28 mouse cellular contexts compared by ENCODE assay signal in genomic region chr10:18522556-18522955, GRCm38 (mm10). TPM values are rescaled to one million over a fixed set of nuclear protein-coding genes. Genes with fewer than 3 reads are reported as not detected.
"Had no signal": no experiment of that assay in that cellular context is flagged by ENCODE, and none has a peak within 500 bp of the region (broad histone marks: within the 10 kb centered on the region; RNA-seq: fewer than 3 reads in every experiment).

No protein-coding gene starts in this region.

- H3K9ac ChIP-seq: heart, embryonic 13.5 days; heart, embryonic 15.5 days; hindbrain, embryonic 15.5 days; kidney, embryonic 15.5 days; limb, embryonic 12.5 days; liver, embryonic 13.5 days; liver, embryonic 15.5 days; liver, postnatal 0 days had no signal

- DNase-seq: gastrocnemius, postnatal 14 days; gastrocnemius, postnatal 36 days; heart, adult 11 months; heart, adult 2 months; heart, postnatal 14 days; heart, postnatal 36 days; kidney, adult 11 months; kidney, adult 2 months; kidney, adult 9 months; kidney, postnatal 14 days; kidney, postnatal 36 days; liver; liver, embryonic 13.5 days; liver, postnatal 0 days had no signal

- H3K27ac ChIP-seq: heart, adult 2 months; heart, embryonic 13.5 days; heart, embryonic 15.5 days; hindbrain, embryonic 15.5 days; hindbrain, postnatal 0 days; kidney, embryonic 15.5 days; kidney, postnatal 0 days; left cerebral cortex, adult 2 months; limb, embryonic 10.5 days; limb, embryonic 12.5 days; liver, embryonic 13.5 days; liver, embryonic 15.5 days had no signal

- ATAC-seq: hindbrain, postnatal 0 days; intestine, embryonic 16.5 days; liver, postnatal 0 days had no signal

- H3K4me3 ChIP-seq: heart, adult 2 months; heart, embryonic 13.5 days; heart, embryonic 15.5 days; hindbrain, embryonic 15.5 days; kidney, embryonic 15.5 days; left cerebral cortex, adult 2 months; limb, embryonic 10.5 days; limb, embryonic 12.5 days; liver, embryonic 13.5 days; liver, embryonic 15.5 days had no signal

- H3K4me2 ChIP-seq: heart, embryonic 11.5 days; heart, embryonic 13.5 days; heart, embryonic 15.5 days; hindbrain, embryonic 15.5 days; kidney, embryonic 15.5 days; limb, embryonic 12.5 days; liver, embryonic 11.5 days; liver, embryonic 13.5 days; liver, embryonic 15.5 days had no signal

- H3K4me1 ChIP-seq: liver, embryonic 13.5 days; liver, embryonic 15.5 days had no signal

- H3K36me3 ChIP-seq: liver, embryonic 13.5 days; liver, embryonic 15.5 days had no signal

- H3K27me3 ChIP-seq: heart, embryonic 13.5 days; heart, embryonic 15.5 days; hindbrain, embryonic 15.5 days; kidney, embryonic 15.5 days; limb, embryonic 12.5 days; liver, embryonic 13.5 days; liver, embryonic 15.5 days had no signal

- H3K9me3 ChIP-seq: heart, embryonic 13.5 days; heart, embryonic 15.5 days; hindbrain, embryonic 15.5 days; kidney, embryonic 15.5 days; limb, embryonic 10.5 days; limb, embryonic 12.5 days; liver, embryonic 13.5 days; liver, embryonic 15.5 days had no signal

RNA-seq across cellular contexts. Expression of gene Hebp2, which starts 23.3 kb away (rescaled TPM):
- total RNA-seq: hematopoietic stem cell, adult 5-6 weeks had no signal
